ENCODE assay signal across 11 mouse cellular contexts in genomic region chr2:109979209-109979608, GRCm38 (mm10). TPM values are rescaled to one million over a fixed set of nuclear protein-coding genes. Genes with fewer than 3 reads are reported as not detected.
DNase-seq lines count a peak whose midpoint lies in the region; ATAC-seq lines count a peak whose summit lies in the region.
"Had no signal": no experiment of that assay in that cellular context is flagged by ENCODE, and none has a peak within 500 bp of the region (broad histone marks: within the 10 kb centered on the region; RNA-seq: fewer than 3 reads in every experiment).

No protein-coding gene starts in this region.

- H3K4me2 ChIP-seq in liver, embryonic 11.5 days, result no peak overlapping the region

- peaks cover 22% of the 10 kb centered on the region for H3K4me1 ChIP-seq in heart, embryonic 10.5 days
- no peaks in the 10 kb centered on the region; the same call in 1 of the 2 replicates for H3K4me1 ChIP-seq in liver, embryonic 11.5 days (replicated peaks; ENCODE audit: control insufficient read depth, insufficient read depth, low read length)

- H3K36me3 ChIP-seq in heart, embryonic 10.5 days, result no peaks in the 10 kb centered on the region
- H3K36me3 ChIP-seq in liver, embryonic 11.5 days (ENCODE audit: control insufficient read depth, insufficient read depth, low read length), result no peaks in the 10 kb centered on the region

- no peaks in the 10 kb centered on the region for H3K9me3 ChIP-seq in heart, embryonic 10.5 days
- H3K9me3 ChIP-seq in liver, embryonic 11.5 days (ENCODE audit: control insufficient read depth, low read length), result no peaks in the 10 kb centered on the region
- H3K9me3 ChIP-seq: G1E had no signal

- intact Hi-C loops in left cerebral cortex, postnatal 4 days (cut with DNase I), result no loop called here

- H3K9ac ChIP-seq in liver, embryonic 11.5 days (ENCODE audit: low read depth, low read length), result no peak overlapping the region

- H3K27ac ChIP-seq in heart, embryonic 10.5 days, result no peak overlapping the region
- no peak overlapping the region for H3K27ac ChIP-seq in liver, embryonic 11.5 days (ENCODE audit: low read depth, low read length)
- H3K27ac ChIP-seq: gastrocnemius, adult 2 months had no signal

- no peaks in the 10 kb centered on the region for H3K27me3 ChIP-seq in heart, embryonic 10.5 days (ENCODE audit: insufficient read depth, poor library complexity, severe bottlenecking)
- no peaks in the 10 kb centered on the region for H3K27me3 ChIP-seq in liver, embryonic 11.5 days (replicated peaks; ENCODE audit: control insufficient read depth, insufficient read depth, low read length)

- no peak overlapping the region for H3K4me3 ChIP-seq in heart, embryonic 10.5 days
- no peak overlapping the region for H3K4me3 ChIP-seq in liver, embryonic 11.5 days (ENCODE audit: low read depth, low read length)
- H3K4me3 ChIP-seq: erythroblast, embryonic 14.5 days; gastrocnemius, adult 2 months had no signal

- 0 out of 2 replicates have a peak, but pooled peaks have one; percentile 45 for ATAC-seq in liver, embryonic 11.5 days (replicated peaks; ENCODE audit: low FRiP score)

- DNase-seq in adrenal gland, postnatal 14 days, result peak; percentile 45
- no peak for DNase-seq in adrenal gland, adult 18-20 months (ENCODE audit: low spot score in 2 of 2)
- peak; percentile 19 for DNase-seq in left cerebral cortex, postnatal 4 days
- no peak for DNase-seq in left cerebral cortex, adult 18-20 months (ENCODE audit: low spot score in 2 of 2)
- DNase-seq in heart, embryonic 10.5 days (ENCODE audit: low spot score), result peak; percentile 80
- DNase-seq in liver, embryonic 11.5 days (ENCODE audit: low spot score), result no peak
- no peak for DNase-seq in gastrocnemius, postnatal 4 days (ENCODE audit: low spot score in 2 of 2)
- no peak for DNase-seq in B cell, adult 2 months
- DNase-seq: gastrocnemius, adult 2 months had no signal

RNA-seq across cellular contexts. Expression of gene Ccdc34, which starts 38.4 kb away (rescaled TPM):
- total RNA-seq in adrenal gland, postnatal 14 days (2021), result 14.7 and 15.9 TPM in 2 replicates
- 1 to 10 TPM; 5.6 to 6.4 TPM for total RNA-seq in adrenal gland, adult 18-20 months (2021)
- 10 to 100 TPM; 29.4 to 32.5 TPM for total RNA-seq in left cerebral cortex, postnatal 4 days (2021)
- total RNA-seq in left cerebral cortex, adult 18-20 months (2021), result 10 to 100 TPM; 11.0 to 11.6 TPM
- polyA plus RNA-seq in heart, embryonic 10.5 days (2016; fragmentation: Nextera tagmentation; extraction: Ambion mirVana), result 24.1 and 29.8 TPM in 2 replicates
- polyA plus RNA-seq in liver, embryonic 11.5 days (2014; fragmentation: Nextera tagmentation; extraction: Ambion mirVana), result 34.4 and 42.5 TPM in 2 replicates
- 10 to 100 TPM; 20.6 to 22.9 TPM for total RNA-seq in gastrocnemius, postnatal 4 days (2021)

Comparison
In these comparisons a context has a peak if more than half of its experiments do, and no peak if none do; other contexts are left out.
1. DNase-seq: peak in adrenal gland, postnatal 14 days (single experiment), left cerebral cortex, postnatal 4 days (single experiment) and heart, embryonic 10.5 days (single experiment); none in adrenal gland, adult 18-20 months (0 of 2), left cerebral cortex, adult 18-20 months (0 of 2), liver, embryonic 11.5 days (single experiment), gastrocnemius, postnatal 4 days (0 of 2) and B cell, adult 2 months (0 of 2).